Mouse (Mus musculus): Measurements from ENCODE around the gene Rnase13.

The Rnase13 gene

GRCm38 (mm10) chr14:51871741-51872140, 50.8 kb downstream of the Rnase13 start:
- DNase-seq = no peak

Measured in lung, postnatal 10 days (tissue).